Mouse (Mus musculus) hindbrain, embryonic 13.5 days (tissue): Measurements from ENCODE around the gene Ppp1r9a. TPM values are rescaled to one million over a fixed set of nuclear protein-coding genes. Genes with fewer than 3 reads are reported as not detected.

Experiments
- ATAC-seq: fragments of 200-750 bp; cut with Nextera tagmentation; 2 replicates; pipeline ENCODE4 v1.8.0; 2017; ENCODE audit warnings: moderate TSS enrichment; ENCODE audit not compliant: low FRiP score
- H3K27ac ChIP-seq: fragments of 300-500 bp; sonication (generic); 2 replicates; pipeline ENCODE4 v1.5.1; 2015; ENCODE audit warnings: inconsistent platforms, mild to moderate bottlenecking, moderate library complexity
- H3K27me3 ChIP-seq: fragments of 300-500 bp; sonication (generic); 2 replicates; pipeline ENCODE4 v1.6.1; 2015; ENCODE audit warnings: mild to moderate bottlenecking, inconsistent platforms
- H3K36me3 ChIP-seq: fragments of 300-500 bp; sonication (generic); 2 replicates; pipeline ENCODE4 v1.6.1; 2015; ENCODE audit warnings: mild to moderate bottlenecking, inconsistent platforms
- H3K4me1 ChIP-seq: fragments of 300-500 bp; sonication (generic); replicated peaks from 2 replicates; pipeline ENCODE4 v1.6.1; 2015; ENCODE audit warnings: inconsistent platforms
- H3K4me2 ChIP-seq: fragments of 300-500 bp; sonication (generic); 2 replicates; pipeline ENCODE4 v1.6.1; 2015; ENCODE audit warnings: inconsistent platforms, mild to moderate bottlenecking, moderate library complexity
- H3K4me3 ChIP-seq: fragments of 300-500 bp; sonication (generic); 2 replicates; pipeline ENCODE4 v1.5.1; 2015; ENCODE audit warnings: mild to moderate bottlenecking, inconsistent platforms
- H3K9ac ChIP-seq: fragments of 300-500 bp; sonication (generic); 2 replicates; pipeline ENCODE4 v1.6.1; 2015; ENCODE audit warnings: mild to moderate bottlenecking, inconsistent platforms
- H3K9me3 ChIP-seq: fragments of 300-500 bp; sonication (generic); 2 replicates; pipeline ENCODE4 v1.6.1; 2016; ENCODE audit warnings: inconsistent platforms
- WGBS: fragments of 180-500 bp; shearing (Covaris S2); methylation state at CpG from one replicate; pipeline ENCODE4 v1.1.7; 2015; 5-methylcytosine and 5-hydroxymethylcytosine counted together
- polyA plus RNA-seq: library from polyadenylated mRNA; unstranded; fragments of >200 nt; fragmentation: Nextera tagmentation; extraction: Ambion mirVana; gene quantifications from 2 replicates; pipeline ENCODE4 v1.2.1, GENCODE M21; 2015

The Ppp1r9a gene
- polyA plus RNA-seq, 1 experiment from 2014 or later: 42.0 TPM

- 87% methylated on average over 3 of the region's 3 CpGs for WGBS
- H3K36me3 ChIP-seq: no peaks in the 10 kb centered on the region
- no peaks in the 10 kb centered on the region for H3K9me3 ChIP-seq
- H3K4me1 ChIP-seq: no peaks in the 10 kb centered on the region
- no peaks in the 10 kb centered on the region for H3K27me3 ChIP-seq
- ATAC-seq: no peak
- no peak overlapping the region for H3K4me2 ChIP-seq
- no peak overlapping the region for H3K4me3 ChIP-seq
- H3K9ac ChIP-seq: no peak overlapping the region
- no peak overlapping the region for H3K27ac ChIP-seq
Observed at GRCm38 (mm10) chr6:5199916-5200315, 297.2 kb downstream of the Ppp1r9a start.

GRCm38 (mm10) chr6:5207817-5208216 lies 305.1 kb downstream of the Ppp1r9a start:
- no peaks in the 10 kb centered on the region for H3K36me3 ChIP-seq
- H3K9ac ChIP-seq: no peak overlapping the region
- H3K4me3 ChIP-seq: no peak overlapping the region
- H3K4me2 ChIP-seq: no peak overlapping the region
- H3K27me3 ChIP-seq: no peaks in the 10 kb centered on the region
- ATAC-seq: no peak
- no peak overlapping the region for H3K27ac ChIP-seq
- H3K9me3 ChIP-seq: no peaks in the 10 kb centered on the region
- no peaks in the 10 kb centered on the region for H3K4me1 ChIP-seq
- 88% methylated on average over 2 of the region's 2 CpGs for WGBS

Other genes with a start within 250 kb of the Ppp1r9a start
- gene Sgce, start 155.7 kb upstream of the Ppp1r9a start, polyA plus RNA-seq: 64.4 and 64.6 TPM in 2 replicates
- 7.3 and 9.0 TPM in 2 replicates for gene Peg10, start 155.6 kb upstream of the Ppp1r9a start, polyA plus RNA-seq